Mouse (Mus musculus) forebrain, embryonic 11.5 days (tissue): ENCODE results near the gene Olfr699. TPM values are rescaled to one million over a fixed set of nuclear protein-coding genes. Genes with fewer than 3 reads are reported as not detected.

ENCODE experiments used
- ATAC-seq: fragments of 200-750 bp; cut with Nextera tagmentation; replicated peaks from 2 replicates; pipeline ENCODE4 v1.8.0; 2017; ENCODE audit warnings: moderate TSS enrichment; ENCODE audit not compliant: low FRiP score
- DNase-seq: peaks from one replicate; pipeline ENCODE4 v3.0.0-alpha.2; 2017; ENCODE audit warnings: low spot score
- H3K27ac ChIP-seq: fragments of 300-500 bp; sonication (generic); 2 replicates; pipeline ENCODE4 v1.5.1; 2014; ENCODE audit warnings: low read depth, low read length
- H3K27me3 ChIP-seq: fragments of 300-500 bp; sonication (generic); 2 replicates; pipeline ENCODE4 v1.6.1; 2014; ENCODE audit warnings: mild to moderate bottlenecking, low read length, mixed read lengths; ENCODE audit not compliant: control insufficient read depth, insufficient read depth
- H3K36me3 ChIP-seq: fragments of 300-500 bp; sonication (generic); 2 replicates; pipeline ENCODE4 v1.6.1; 2014; ENCODE audit warnings: mild to moderate bottlenecking, low read length, moderate library complexity, mixed read lengths; ENCODE audit not compliant: control insufficient read depth, insufficient read depth
- H3K4me1 ChIP-seq: fragments of 300-500 bp; sonication (generic); replicated peaks from 2 replicates; pipeline ENCODE4 v1.6.1; 2014; ENCODE audit warnings: low read length, mixed read lengths; ENCODE audit not compliant: control insufficient read depth, insufficient read depth
- H3K4me2 ChIP-seq: fragments of 300-500 bp; sonication (generic); 2 replicates; pipeline ENCODE4 v1.6.1; 2014; ENCODE audit warnings: low read depth, mild to moderate bottlenecking, low read length, moderate library complexity, mixed read lengths; ENCODE audit not compliant: severe bottlenecking
- H3K4me3 ChIP-seq: fragments of 300-500 bp; sonication (generic); 2 replicates; pipeline ENCODE4 v1.5.1; 2014; ENCODE audit warnings: low read depth, low read length
- H3K9ac ChIP-seq: fragments of 300-500 bp; sonication (generic); 2 replicates; pipeline ENCODE4 v1.6.1; 2014; ENCODE audit warnings: low read length
- H3K9me3 ChIP-seq: fragments of 300-500 bp; sonication (generic); 2 replicates; pipeline ENCODE4 v1.6.1; 2016; ENCODE audit warnings: low read length, mixed read lengths; ENCODE audit not compliant: control insufficient read depth
- WGBS: fragments of 180-500 bp; shearing (Covaris S2); extraction: QIAGEN DNeasy Blood & Tissue Kit; methylation state at CpG from one replicate; pipeline ENCODE4 v1.1.7; 2014; 5-methylcytosine and 5-hydroxymethylcytosine counted together
- polyA plus RNA-seq: library from polyadenylated mRNA; unstranded; fragments of >200 nt; fragmentation: Nextera tagmentation; extraction: Ambion mirVana; gene quantifications from 2 replicates; pipeline ENCODE4 v1.2.1, GENCODE M21; 2014

Gene Olfr699
- polyA plus RNA-seq, 1 experiment from 2014 or later, result not detected

GRCm38 (mm10) chr7:106755297-106755696, 37.7 kb downstream of the Olfr699 start, which contains the start of gene Olfr698:
TSS of gene Olfr698 (minus strand) at chr7:106755397.
- Histone ChIP-seq H3K27me3 (no peaks in the 10 kb centered on the region), H3K4me1 (no peaks in the 10 kb centered on the region), H3K9ac (no peak within 1 kb of the TSS), H3K4me2 (no peak within 1 kb of the TSS), H3K27ac (no peak within 1 kb of the TSS), H3K36me3 (no peaks in the 10 kb centered on the region), H3K4me3 (no peak within 1 kb of the TSS), H3K9me3 (no peaks in the 10 kb centered on the region)
- ATAC-seq (no peak), DNase-seq (no peak)

GRCm38 (mm10) chr7:106745811-106746210, 47.2 kb downstream of the Olfr699 start:
- H3K4me3 ChIP-seq, result no peak overlapping the region
- no peak overlapping the region for H3K9ac ChIP-seq
- no peaks in the 10 kb centered on the region for H3K27me3 ChIP-seq
- H3K9me3 ChIP-seq, result no peaks in the 10 kb centered on the region
- DNase-seq, result no peak
- H3K4me1 ChIP-seq, result no peaks in the 10 kb centered on the region
- H3K4me2 ChIP-seq, result no peak overlapping the region
- H3K36me3 ChIP-seq, result no peaks in the 10 kb centered on the region
- no peak overlapping the region for H3K27ac ChIP-seq
- no peak for ATAC-seq
- 96% methylated on average over 5 of the region's 5 CpGs for WGBS

- Histone ChIP-seq H3K9me3 (no peaks in the 10 kb centered on the region), H3K9ac (no peak within 1 kb of the TSS), H3K4me2 (no peak within 1 kb of the TSS), H3K27ac (no peak within 1 kb of the TSS), H3K4me1 (no peaks in the 10 kb centered on the region), H3K27me3 (no peaks in the 10 kb centered on the region), H3K4me3 (no peak within 1 kb of the TSS), H3K36me3 (no peaks in the 10 kb centered on the region)
- ATAC-seq (no peak), DNase-seq (no peak)
- WGBS, result 89% methylated on average over 1 of the region's 1 CpGs
These were observed 50.7 kb downstream of the Olfr699 start, which contains the start of gene Olfr697 for GRCm38 (mm10) chr7:106742343-106742742. TSS of gene Olfr697 (minus strand) at chr7:106742443.

Other genes starting within 250 kb of the Olfr699 start
- gene Olfr693, start 112.6 kb downstream of the Olfr699 start, polyA plus RNA-seq, result not detected in 2 replicates
- not detected in 2 replicates for gene Olfr694, start 101.4 kb downstream of the Olfr699 start, polyA plus RNA-seq
- not detected in 2 replicates for gene Olfr695, start 76.8 kb downstream of the Olfr699 start, polyA plus RNA-seq
- gene Olfr697, start 50.8 kb downstream of the Olfr699 start, polyA plus RNA-seq, result not detected in 2 replicates
- not detected in 2 replicates for gene Olfr698, start 37.8 kb downstream of the Olfr699 start, polyA plus RNA-seq
- gene Olfr700, start 15.6 kb upstream of the Olfr699 start, polyA plus RNA-seq, result not detected in 2 replicates
- gene Olfr701, start 20.9 kb upstream of the Olfr699 start, polyA plus RNA-seq, result not detected in 2 replicates
- not detected in 2 replicates for gene Olfr702, start 40.7 kb upstream of the Olfr699 start, polyA plus RNA-seq
- gene Olfr703, start 50.2 kb upstream of the Olfr699 start, polyA plus RNA-seq, result not detected in 2 replicates
- gene Olfr704, start 70.0 kb upstream of the Olfr699 start, polyA plus RNA-seq, result not detected in 2 replicates
- gene Olfr705, start 83.7 kb upstream of the Olfr699 start, polyA plus RNA-seq, result not detected in 2 replicates
- not detected in 2 replicates for gene Olfr706, start 95.0 kb upstream of the Olfr699 start, polyA plus RNA-seq
- not detected in 2 replicates for gene Olfr707, start 108.0 kb upstream of the Olfr699 start, polyA plus RNA-seq
- gene Olfr1532-ps1, start 114.8 kb upstream of the Olfr699 start, polyA plus RNA-seq, result not detected in 2 replicates
- not detected in 2 replicates for gene Olfr709-ps1, start 139.0 kb upstream of the Olfr699 start, polyA plus RNA-seq
- not detected in 2 replicates for gene Olfr710, start 155.1 kb upstream of the Olfr699 start, polyA plus RNA-seq
- not detected in 2 replicates for gene Olfr6, start 170.7 kb upstream of the Olfr699 start, polyA plus RNA-seq
- gene Olfr711, start 182.3 kb upstream of the Olfr699 start, polyA plus RNA-seq, result not detected in 2 replicates
- not detected in 2 replicates for gene Olfr2, start 212.9 kb upstream of the Olfr699 start, polyA plus RNA-seq
- not detected in 2 replicates for gene Olfr713, start 238.0 kb upstream of the Olfr699 start, polyA plus RNA-seq